Mouse (Mus musculus) cerebellum, adult 9-11 months (tissue): ENCODE measurements around the gene Extl2.

ENCODE experiments used
- DNase-seq: peaks from one replicate; pipeline ENCODE4 v3.0.0; 2022

Extl2 gene

DNA sequence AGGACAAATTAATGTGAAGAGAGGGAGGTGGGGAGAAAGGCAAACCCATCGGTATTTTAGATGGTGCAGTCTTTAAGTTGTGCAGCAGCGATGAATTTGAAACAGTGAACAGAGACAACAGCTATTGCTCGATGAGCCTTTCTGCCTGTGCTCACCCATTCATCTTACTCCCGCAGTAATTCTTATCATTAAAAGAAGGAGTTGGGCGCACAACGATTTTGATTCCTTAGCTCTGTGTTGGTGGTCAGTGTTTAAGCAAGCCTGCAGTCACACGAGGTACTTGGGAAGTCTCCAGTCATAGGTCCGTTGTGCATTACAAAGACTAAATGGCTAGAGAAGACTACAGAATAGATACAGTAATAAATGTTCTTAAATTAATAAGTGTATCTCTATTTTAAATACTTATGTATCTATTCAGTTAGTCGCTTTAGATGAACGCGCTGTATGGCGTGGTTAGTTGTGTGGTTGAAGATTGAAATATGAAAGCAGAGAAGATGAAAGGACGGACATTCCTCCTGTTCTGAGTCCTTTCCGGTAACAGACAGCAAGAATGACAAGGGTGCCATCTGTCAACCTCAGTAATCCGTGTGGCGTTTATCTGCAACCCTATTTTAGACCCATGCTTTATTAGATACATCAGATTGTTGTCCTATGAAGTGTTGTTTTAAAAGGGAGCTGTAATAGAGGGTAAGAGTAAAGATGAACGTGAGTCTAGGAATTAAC, 2.5 kb downstream of the Extl2 start:
- peak; percentile 68 for DNase-seq

DNA sequence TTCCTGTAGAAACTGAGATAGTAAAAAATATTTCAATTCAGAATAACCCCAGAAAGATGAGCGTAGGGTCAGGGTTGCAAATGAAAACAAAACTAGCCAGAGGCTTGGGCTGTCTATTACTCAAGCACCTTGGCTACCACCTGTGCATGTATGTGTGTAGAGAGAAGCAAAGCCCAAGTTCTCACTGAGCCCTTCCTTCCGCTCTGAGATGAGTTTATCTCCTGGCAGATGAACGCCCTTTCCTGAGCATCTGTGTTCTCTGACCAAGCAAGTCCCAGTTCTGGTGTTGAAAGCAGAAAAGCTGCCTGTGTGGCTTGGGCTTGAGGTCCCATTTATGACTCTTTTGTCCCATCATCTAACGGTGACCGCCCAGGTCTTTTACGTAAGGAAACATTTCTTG, 7.6 kb downstream of the Extl2 start:
- DNase-seq: peak; percentile 34

DNA sequence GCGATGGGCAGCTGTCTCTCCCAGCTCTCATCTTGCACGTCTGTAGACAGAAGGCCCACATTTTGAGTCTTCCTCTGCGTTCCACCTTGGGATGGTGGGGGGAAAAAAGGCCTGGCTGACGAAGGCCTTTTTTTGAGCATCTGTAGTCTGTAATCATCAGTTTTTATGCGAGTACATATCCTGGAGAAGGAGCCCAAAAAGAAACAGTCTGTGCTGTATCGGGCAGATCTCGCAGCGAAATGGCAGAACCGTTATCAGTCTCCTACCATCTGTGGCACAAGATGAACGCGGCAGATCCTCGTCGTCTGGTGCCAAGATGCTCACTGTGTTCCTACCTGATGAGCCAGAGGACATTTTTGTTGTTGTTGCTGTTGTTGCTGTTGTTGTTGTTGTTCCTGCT, 8.9 kb downstream of the Extl2 start:
- DNase-seq: peak; percentile 84

DNA sequence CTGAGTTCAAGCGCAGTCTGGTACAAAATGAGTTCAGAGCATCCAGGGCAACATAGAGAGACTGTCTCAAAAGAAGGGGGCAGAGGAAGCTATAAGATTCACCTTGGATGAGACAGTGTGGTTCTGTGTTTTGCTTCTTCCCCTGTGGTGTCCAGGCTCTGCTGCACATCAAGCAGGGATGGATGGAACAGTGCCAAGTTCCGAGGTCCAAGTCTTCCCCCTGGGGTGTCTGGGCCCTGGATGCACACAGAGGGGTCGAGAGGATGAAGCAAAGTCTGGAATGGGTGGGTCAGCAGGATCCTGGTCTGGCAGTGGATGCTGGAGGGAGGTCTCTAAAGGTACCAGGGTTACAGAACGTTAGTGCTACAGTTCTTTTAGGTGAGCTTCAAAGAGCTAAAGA, 11.3 kb downstream of the Extl2 start:
- peak; percentile 71 for DNase-seq

DNA sequence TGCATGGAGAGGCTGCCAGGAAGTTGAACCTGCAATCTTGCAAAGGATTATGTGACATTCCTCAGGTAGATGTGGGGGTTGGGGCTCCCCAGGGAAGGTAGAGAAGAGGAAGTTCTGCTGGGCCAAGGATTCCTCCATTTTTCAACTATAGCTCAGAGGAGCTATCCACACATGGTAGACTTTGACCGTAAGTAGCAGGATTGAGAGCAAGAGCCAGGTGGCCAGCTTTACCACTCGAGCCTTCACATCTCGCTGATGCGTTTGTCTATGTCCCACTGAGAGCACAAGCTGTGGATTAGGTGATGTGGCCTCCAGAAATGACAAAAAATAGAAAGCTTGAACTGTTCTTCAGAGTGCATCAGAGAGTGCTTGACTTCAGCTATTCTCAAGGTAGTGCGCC, 11.9 kb downstream of the Extl2 start:
- peak; percentile 51 for DNase-seq

DNA sequence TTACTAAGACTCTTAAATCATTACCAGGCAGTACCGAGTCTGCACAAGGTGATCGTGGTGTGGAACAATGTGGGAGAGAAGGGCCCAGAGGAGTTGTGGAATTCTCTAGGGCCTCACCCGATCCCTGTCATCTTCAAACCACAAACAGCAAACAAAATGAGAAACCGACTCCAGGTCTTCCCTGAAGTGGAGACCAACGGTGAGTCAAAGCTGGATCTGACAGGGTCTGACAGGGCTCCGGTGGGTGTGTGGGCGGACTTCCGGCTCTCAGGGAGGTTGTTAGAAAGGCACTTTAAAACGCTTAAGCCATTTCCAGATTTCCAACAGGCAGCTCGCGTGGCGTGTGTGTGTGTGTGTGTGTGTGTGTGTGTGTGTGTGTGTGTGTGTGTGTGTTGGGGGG, 17.0 kb downstream of the Extl2 start:
- DNase-seq: no peak

DNA sequence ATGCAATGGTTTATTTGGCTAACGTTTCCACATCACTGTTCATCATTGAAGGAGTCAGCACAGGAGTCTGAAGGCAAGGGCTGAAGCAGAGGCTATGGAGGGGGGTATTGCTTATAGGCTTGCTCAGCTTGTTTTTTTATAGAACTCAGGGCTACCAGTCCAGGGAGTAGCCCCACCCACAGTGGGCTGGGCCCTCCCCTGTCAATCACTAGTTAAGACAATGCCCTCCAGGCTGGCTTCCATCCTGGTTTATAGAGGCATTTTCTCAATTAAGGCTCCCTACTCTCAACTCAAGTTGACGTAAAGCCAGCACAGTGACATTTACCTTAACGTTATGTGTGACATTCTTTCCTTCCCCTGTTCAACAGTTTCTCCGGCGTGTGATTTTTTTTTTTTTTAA, 17.4 kb downstream of the Extl2 start:
- peak; percentile 60 for DNase-seq

DNA sequence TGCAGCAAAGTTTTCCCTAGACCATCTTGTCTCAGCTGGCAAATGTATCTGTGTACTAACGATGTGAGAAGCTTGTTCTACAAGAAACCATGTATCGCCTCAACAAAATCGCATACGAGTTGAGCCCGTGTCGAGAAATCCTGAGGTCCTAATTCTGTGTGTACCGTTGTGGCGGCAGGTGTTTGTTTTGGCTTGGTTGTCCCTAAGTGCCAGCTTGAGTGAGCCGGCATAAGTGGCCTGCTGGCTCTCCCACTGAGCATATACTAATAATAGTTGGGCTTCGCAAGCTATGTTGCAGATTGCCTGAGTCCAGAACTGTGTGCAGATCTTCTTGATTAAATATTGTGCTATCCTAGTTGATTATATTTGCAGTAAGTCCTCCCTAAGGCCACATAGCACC, 18.4 kb downstream of the Extl2 start:
- peak; percentile 91 for DNase-seq

DNA sequence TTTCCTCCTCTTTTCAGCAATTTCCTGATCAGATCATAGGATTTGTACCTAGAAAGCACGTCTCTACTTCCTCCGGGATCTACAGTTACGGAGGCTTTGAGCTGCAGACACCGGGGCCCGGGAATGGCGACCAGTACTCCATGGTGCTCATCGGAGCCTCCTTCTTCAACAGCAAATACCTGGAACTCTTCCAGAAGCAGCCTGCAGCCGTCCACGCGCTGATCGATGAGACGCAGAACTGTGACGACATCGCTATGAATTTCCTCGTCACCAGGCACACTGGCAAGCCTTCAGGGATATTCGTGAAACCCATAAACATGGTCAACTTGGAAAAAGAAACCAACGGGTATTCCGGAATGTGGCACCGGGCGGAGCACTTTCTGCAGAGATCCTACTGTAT, 19.7 kb downstream of the Extl2 start:
- DNase-seq: peak; percentile 60

DNA sequence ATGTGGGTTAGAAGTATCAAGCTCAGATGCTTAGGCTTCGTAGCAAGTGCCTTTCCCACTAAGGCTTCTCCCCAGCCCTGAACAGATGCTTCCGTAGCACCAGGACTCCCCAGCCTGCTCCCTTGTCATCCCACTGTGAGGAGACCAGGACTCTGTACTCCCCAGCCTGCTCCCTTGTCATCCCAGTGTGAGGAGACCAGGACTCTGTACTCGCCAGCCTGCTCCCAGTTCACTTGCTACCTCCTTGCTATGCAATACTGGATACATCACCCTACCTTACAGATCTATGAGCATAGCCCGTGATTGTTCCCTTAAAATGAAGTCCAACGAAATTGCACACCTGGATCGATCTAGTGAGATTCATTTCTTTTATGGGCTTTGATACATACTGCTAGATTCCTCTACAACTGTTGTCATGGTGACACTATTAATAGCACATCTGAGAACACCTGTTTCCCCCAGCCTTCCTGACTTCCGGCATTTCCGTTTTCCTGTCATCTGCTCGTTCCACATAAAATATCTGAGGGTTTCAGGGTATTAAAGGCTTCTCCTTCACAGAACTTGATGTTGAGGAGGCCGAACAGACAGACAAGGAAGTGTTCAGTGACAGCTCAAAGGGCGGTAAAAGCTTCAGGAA, 23.0 kb downstream of the Extl2 start:
- no peak for DNase-seq

DNA sequence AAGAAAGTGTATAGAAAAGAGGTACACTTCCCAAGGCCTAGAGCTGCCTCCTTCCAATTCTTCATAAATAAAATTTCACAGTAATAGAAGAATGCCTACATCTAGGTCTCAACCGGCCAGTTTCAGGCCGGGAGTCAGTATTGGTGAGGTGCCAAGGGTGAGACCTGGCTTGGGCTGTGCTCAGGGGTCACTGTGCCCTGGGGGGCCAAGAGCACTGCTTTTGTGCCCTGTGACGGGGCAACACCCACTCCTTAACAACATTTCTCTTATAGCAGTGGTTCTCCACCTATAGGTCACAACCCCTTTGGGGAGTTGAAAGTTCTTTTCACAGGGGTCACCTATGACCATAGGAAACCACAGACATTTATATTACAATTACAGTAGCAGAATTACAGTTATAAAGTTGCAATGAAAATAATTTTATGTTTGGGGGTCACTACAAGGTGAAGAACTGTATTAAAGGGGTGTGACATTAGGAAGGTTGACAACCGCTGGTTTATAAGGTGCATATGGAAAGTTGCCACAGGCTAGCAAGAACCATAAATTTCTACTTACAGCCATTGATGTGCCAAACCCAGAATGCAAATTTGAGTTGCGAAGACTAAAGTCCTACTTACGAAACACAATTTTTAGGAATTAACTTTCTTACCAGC, 26.1 kb downstream of the Extl2 start:
- DNase-seq: peak; percentile 32

DNA sequence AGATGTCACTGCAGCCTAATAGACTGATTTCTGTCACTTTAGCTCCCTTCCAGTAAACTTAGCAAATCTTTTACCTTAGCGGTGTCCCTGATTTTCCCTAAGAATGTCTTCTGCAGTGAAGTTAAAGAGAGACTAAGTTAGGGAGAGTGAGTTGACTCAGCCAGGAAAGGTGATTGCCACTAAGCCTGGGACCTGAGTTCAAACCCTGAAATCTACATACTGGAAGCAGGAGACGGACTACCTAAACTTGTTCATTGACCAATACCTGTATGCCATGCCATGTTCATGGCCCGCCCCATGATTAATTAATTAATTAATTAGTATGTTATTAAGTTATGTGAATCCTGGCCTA, 26.6 kb downstream of the Extl2 start:
- DNase-seq: no peak

DNA sequence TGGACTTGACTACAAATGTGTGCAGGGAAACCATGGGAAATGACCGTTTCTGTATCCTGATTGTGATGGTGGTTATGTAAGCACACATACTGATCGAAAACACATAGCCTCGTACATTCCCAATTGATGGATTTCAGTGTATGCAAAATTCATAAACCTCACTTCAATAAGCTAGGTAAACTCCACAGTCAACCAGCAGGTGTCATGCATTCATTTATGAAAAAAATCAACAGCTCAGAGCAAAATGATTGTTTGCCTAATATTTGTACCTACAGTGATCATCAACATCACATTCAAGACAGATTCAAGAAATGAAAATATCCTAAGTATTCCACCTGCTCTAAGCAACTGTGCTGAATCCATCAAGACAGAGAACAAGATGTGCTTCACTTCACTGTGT, 33.5 kb downstream of the Extl2 start:
- no peak for DNase-seq

DNA sequence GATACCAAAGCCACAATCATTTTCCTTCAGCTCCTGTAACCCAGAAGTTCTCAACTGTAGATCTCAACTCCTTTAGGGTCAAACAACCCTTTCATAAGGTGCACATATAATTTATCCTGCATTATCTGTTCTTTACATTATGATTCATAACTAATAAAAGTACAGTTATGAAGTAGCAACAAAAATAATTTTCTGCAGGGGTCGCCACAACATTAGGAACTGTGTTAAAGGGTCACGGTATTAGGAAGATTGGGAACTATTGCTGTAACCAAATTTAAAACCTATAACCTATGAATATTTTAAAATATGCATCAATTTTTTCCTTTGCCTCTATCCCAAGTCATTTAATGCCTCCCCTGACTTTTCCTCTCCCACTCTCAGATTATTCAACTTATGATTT, 38.7 kb downstream of the Extl2 start:
- DNase-seq: no peak

DNA sequence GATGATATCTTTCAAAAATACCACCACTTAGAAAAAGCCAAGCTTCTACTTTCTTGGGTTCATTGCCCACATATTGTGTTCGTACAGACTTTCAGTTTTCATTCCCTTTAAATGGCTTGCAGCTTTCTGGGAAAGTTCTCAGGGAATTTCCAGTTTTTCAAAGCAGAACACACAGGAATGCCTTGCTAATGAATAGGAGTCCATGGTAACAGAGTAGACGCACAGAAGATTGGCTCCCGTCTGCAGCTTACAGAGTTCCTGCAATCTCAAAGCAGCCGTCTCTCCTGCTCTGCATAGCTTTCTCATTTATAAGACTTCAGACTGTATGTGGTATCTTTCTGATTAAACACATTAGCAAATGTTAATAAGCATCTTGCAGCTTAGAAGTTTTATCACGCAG, 39.8 kb downstream of the Extl2 start:
- no peak for DNase-seq

DNA sequence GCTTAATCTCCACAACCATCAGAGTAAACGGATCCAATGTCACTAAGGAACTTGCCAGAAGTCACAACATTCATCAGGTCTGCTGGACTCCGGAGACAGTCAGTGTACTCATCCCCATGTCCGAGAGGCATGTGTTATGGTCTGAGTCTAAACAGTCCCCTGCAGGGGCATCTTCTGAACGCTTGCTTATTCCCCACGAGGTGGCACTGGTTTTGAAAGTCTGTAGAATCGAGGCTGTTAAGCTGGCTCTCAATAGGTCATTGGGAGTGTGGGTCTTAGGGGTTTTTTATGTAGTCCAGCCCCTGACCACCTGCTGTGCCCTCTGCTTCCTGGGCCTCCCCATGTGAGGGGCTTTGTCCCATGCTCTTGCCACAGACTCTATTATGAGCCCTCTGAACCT, 49.8 kb downstream of the Extl2 start:
- DNase-seq: no peak

DNA sequence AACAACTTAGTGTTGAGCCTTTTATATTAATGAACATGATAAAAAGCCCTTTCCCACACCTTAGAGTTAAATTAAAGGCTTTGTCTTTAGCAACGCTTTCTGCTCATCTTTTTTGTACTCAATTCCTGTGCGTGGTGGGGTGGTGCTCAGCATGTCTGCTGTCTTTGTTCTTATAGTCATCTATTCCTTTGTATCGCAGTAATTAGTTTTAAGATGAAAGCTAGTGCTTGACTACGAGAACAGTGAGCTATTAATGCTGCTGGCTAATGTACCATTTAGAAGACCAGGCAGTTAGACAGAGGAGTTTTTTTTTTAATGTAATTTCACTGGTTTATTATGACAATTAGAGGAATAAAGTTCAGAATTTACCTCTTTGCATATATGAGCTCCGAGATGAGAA, 53.1 kb downstream of the Extl2 start:
- DNase-seq: no peak

DNA sequence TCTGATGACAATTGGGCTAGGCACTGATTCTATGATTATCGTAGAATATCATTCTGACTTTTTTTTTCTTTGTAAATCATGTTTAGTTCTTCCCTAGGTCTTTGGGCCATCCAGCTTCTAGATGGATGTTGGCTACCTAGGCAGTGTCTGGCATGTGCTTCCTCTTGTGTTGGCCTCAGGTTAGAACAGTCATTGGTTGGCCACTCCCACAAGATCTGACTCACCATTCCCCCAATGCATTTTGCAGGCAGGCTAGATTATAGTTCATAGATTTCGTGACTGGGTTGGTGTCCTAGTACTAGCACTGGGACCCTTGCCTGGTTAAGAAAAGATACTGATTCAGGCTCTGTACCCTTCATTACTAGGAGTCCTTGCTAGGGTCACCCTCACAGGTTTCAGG, 54.9 kb downstream of the Extl2 start:
- no peak for DNase-seq

DNA sequence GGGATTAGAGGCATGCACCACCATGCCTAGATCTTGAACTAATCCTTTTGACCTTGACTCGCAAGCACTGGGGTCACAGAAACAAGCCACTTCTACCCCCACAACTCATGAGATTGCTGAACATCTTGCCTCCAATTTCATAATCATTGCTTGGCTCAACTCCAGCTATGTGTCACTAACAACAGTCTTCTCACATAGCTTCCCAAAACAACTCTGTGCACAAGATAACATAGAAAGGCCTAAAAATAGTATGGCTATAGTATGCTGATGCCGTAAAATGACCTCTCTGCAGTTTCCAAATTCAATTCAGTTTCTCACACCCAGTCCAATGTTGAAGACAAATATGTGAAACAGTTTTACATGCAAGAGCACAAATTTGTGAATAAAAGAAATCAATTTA, 65.3 kb downstream of the Extl2 start:
- no peak for DNase-seq

DNA sequence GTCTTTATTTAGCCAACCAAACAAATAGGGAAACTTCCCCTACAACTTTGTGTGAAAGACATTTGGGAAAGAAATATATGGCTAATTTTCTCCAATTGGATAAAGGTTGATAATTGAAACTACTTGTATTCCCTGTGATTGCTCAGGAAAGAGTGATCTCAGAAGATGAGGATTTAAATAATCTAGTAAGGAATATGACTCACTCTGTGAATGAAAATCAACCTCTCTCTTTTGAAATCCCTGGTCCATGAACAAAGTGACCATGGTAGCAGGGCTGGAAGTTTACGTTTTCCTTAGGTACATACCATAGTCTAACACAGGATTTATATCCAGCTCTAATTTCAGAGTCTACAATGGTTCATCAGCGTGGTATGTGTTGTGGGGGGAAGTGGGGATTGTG, 69.5 kb downstream of the Extl2 start:
- no peak for DNase-seq

DNA sequence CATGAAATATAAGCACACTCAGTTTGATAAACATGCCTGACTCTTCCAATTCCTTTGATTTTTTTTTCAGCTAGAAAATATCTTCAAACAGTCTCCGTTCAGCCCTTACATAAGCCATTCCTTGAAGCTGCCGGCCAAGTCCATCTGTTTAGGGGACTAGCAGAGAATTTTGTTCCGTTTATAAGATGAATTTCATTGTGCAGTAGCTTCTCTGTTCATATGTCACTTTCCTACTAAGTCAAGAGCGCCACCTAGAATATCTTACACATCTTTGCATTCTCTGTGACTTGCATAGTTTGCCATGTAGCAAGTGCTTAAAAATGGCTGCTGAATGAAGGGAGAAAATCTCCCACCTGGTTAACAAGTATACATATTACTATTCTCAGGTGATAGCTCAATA, 71.2 kb downstream of the Extl2 start:
- peak; percentile 5 for DNase-seq
